Mouse (Mus musculus) MEL (cell line): ENCODE data around the gene Plekhg2. TPM values are rescaled to one million over a fixed set of nuclear protein-coding genes. Genes with fewer than 3 reads are reported as not detected.
A peak's percentile ranks its signal among the peaks of the same experiment; 100 is the strongest.

ENCODE experiments used
- DNase-seq: peaks from one replicate; pipeline ENCODE4 v3.0.0; 2011; ENCODE audit warnings: low read depth, low spot score
- H3K27ac ChIP-seq: 2 replicates; pipeline ENCODE4 v1.5.1; 2012; ENCODE audit warnings: low read depth, mild to moderate bottlenecking, control low read depth, low read length, moderate library complexity; ENCODE audit not compliant: control insufficient read depth
- H3K27me3 ChIP-seq, 2 experiments: fragments of 150-350 bp in 1 of 2; sonication (generic) in 1 of 2; 2 replicates each; pipeline ENCODE4 v1.6.1; 2012; ENCODE audit warnings: low read length in 2 of 2, mild to moderate bottlenecking in 2 of 2, improper control_type of control experiment in 1 of 2, moderate library complexity in 1 of 2; ENCODE audit not compliant: insufficient read depth in 2 of 2, control insufficient read depth in 1 of 2
- H3K36me3 ChIP-seq, 2 experiments: 2 replicates each; pipeline ENCODE4 v1.6.1; 2012 to 2014; ENCODE audit warnings: low read length in 2 of 2, improper control_type of control experiment in 1 of 2, inconsistent platforms in 1 of 2, mild to moderate bottlenecking in 1 of 2; ENCODE audit not compliant: insufficient read depth in 2 of 2, control insufficient read depth in 1 of 2
- H3K4me1 ChIP-seq, 2 experiments: fragments of 150-350 bp in 1 of 2; sonication (generic) in 1 of 2; 2 replicates each; pipeline ENCODE4 v1.6.1; 2012; ENCODE audit warnings: low read length in 2 of 2, improper control_type of control experiment in 1 of 2, mild to moderate bottlenecking in 1 of 2; ENCODE audit not compliant: insufficient read depth in 2 of 2, control insufficient read depth in 1 of 2
- H3K4me3 ChIP-seq, 2 experiments: fragments of 150-350 bp in 1 of 2; sonication (generic) in 1 of 2; 2 replicates each; pipeline ENCODE4 v1.5.1; 2012; ENCODE audit warnings: low read depth in 2 of 2, low read length in 2 of 2, mild to moderate bottlenecking in 2 of 2, moderate library complexity in 2 of 2, control low read depth in 1 of 2, improper control_type of control experiment in 1 of 2; ENCODE audit not compliant: control insufficient read depth in 1 of 2, insufficient read depth in 1 of 2
- H3K79me2 ChIP-seq: 2 replicates; pipeline ENCODE4 v1.6.1; 2012; ENCODE audit warnings: mild to moderate bottlenecking, low read length, moderate library complexity; ENCODE audit not compliant: control insufficient read depth, poor library complexity, insufficient read depth
- H3K9ac ChIP-seq: 2 replicates; pipeline ENCODE4 v1.6.1; 2012; ENCODE audit warnings: low read depth, mild to moderate bottlenecking, control low read depth, low read length, moderate library complexity; ENCODE audit not compliant: control insufficient read depth, poor library complexity, severe bottlenecking
- H3K9me3 ChIP-seq: fragments of 150-350 bp; sonication (generic); replicated peaks from 2 replicates; pipeline ENCODE4 v1.6.1; 2012; ENCODE audit warnings: mild to moderate bottlenecking, low read length, improper control_type of control experiment, moderate library complexity; ENCODE audit not compliant: insufficient read depth
- BHLHE40 ChIP-seq: IDR thresholded peaks from 2 replicates; pipeline ENCODE4 v1.6.1; 2012; ENCODE audit warnings: low read depth, mild to moderate bottlenecking, inconsistent platforms, low read length, improper control_type of control experiment, borderline replicate concordance
- CHD1 ChIP-seq: IDR thresholded peaks from 2 replicates; pipeline ENCODE4 v1.6.1; 2012; ENCODE audit warnings: low read depth, mild to moderate bottlenecking, inconsistent platforms, low read length, improper control_type of control experiment
- CHD2 ChIP-seq: IDR thresholded peaks from 2 replicates; pipeline ENCODE4 v1.6.1; 2011; ENCODE audit warnings: low read length, improper control_type of control experiment
- CTCF ChIP-seq, 3 experiments: IDR thresholded peaks in 2 of 3; conservative IDR thresholded peaks in 1 of 3; 2 replicates each; pipeline ENCODE4 v1.5.1; 2011 to 2012; ENCODE audit warnings: low read length in 3 of 3, low read depth in 2 of 3, mild to moderate bottlenecking in 2 of 3, improper control_type of control experiment in 1 of 3, inconsistent platforms in 1 of 3, mixed read lengths in 1 of 3, moderate library complexity in 1 of 3; ENCODE audit not compliant: control insufficient read depth in 1 of 3, insufficient read depth in 1 of 3, poor library complexity in 1 of 3, severe bottlenecking in 1 of 3
- EP300 ChIP-seq, 2 experiments: IDR thresholded peaks; 2 replicates each; pipeline ENCODE4 v1.6.1; 2011; ENCODE audit warnings: improper control_type of control experiment in 2 of 2, low read length in 2 of 2, low read depth in 1 of 2, mild to moderate bottlenecking in 1 of 2
- GABPA ChIP-seq: IDR thresholded peaks from 2 replicates; pipeline ENCODE4 v1.6.1; 2012; ENCODE audit warnings: low read depth, mild to moderate bottlenecking, inconsistent platforms, low read length, improper control_type of control experiment, moderate library complexity
- GATA1 ChIP-seq: IDR thresholded peaks from 2 replicates; pipeline ENCODE4 v1.6.1; 2011; ENCODE audit warnings: low read depth, low read length, improper control_type of control experiment
- HCFC1 ChIP-seq: IDR thresholded peaks from 2 replicates; pipeline ENCODE4 v1.6.1; 2012; ENCODE audit warnings: low read depth, mild to moderate bottlenecking, inconsistent platforms, low read length, improper control_type of control experiment, moderate library complexity
- KAT2A ChIP-seq: conservative IDR thresholded peaks from 2 replicates; pipeline ENCODE4 v1.6.1; 2012; ENCODE audit warnings: low read depth, low read length, improper control_type of control experiment, inconsistent platforms
- MAFK ChIP-seq: IDR thresholded peaks from 2 replicates; pipeline ENCODE4 v1.6.1; 2011; ENCODE audit warnings: low read depth, mild to moderate bottlenecking, low read length, improper control_type of control experiment, borderline replicate concordance
- MAX ChIP-seq: IDR thresholded peaks from 2 replicates; pipeline ENCODE4 v1.6.1; 2011; ENCODE audit warnings: low read length, improper control_type of control experiment
- MAZ ChIP-seq: IDR thresholded peaks from 2 replicates; pipeline ENCODE4 v1.6.1; 2012; ENCODE audit warnings: low read depth, mild to moderate bottlenecking, inconsistent platforms, low read length, improper control_type of control experiment
- MXI1 ChIP-seq: IDR thresholded peaks from 2 replicates; pipeline ENCODE4 v1.6.1; 2011; ENCODE audit warnings: mild to moderate bottlenecking, low read depth, low read length, improper control_type of control experiment
- MYB ChIP-seq: IDR thresholded peaks from 2 replicates; pipeline ENCODE4 v1.6.1; 2011; ENCODE audit warnings: mild to moderate bottlenecking, low read depth, low read length, improper control_type of control experiment
- MYC ChIP-seq: IDR thresholded peaks from 2 replicates; pipeline ENCODE4 v1.6.1; 2011; ENCODE audit warnings: low read depth, mild to moderate bottlenecking, low read length, improper control_type of control experiment, moderate library complexity
- NELFE ChIP-seq: IDR thresholded peaks from 2 replicates; pipeline ENCODE4 v1.6.1; 2011; ENCODE audit warnings: low read depth, low read length, improper control_type of control experiment
- NRF1 ChIP-seq: IDR thresholded peaks from 2 replicates; pipeline ENCODE4 v1.6.1; 2014; ENCODE audit warnings: low read depth, mild to moderate bottlenecking, inconsistent platforms, low read length, improper control_type of control experiment, moderate library complexity; ENCODE audit not compliant: poor library complexity, insufficient read depth, severe bottlenecking
- POLR2A ChIP-seq, 2 experiments: IDR thresholded peaks; 2 replicates each; pipeline ENCODE4 v1.6.1; 2011 to 2012; ENCODE audit warnings: low read length in 2 of 2, mild to moderate bottlenecking in 2 of 2, control low read depth in 1 of 2, improper control_type of control experiment in 1 of 2, low read depth in 1 of 2, moderate library complexity in 1 of 2; ENCODE audit not compliant: control insufficient read depth in 1 of 2, insufficient read depth in 1 of 2, poor library complexity in 1 of 2
- POLR2AphosphoS2 ChIP-seq: IDR thresholded peaks from 2 replicates; pipeline ENCODE4 v1.6.1; 2011; ENCODE audit warnings: low read length, improper control_type of control experiment
- RAD21 ChIP-seq: IDR thresholded peaks from 2 replicates; pipeline ENCODE4 v1.6.1; 2011; ENCODE audit warnings: mild to moderate bottlenecking, low read depth, low read length, improper control_type of control experiment
- SIN3A ChIP-seq: IDR thresholded peaks from 2 replicates; pipeline ENCODE4 v1.6.1; 2012; ENCODE audit warnings: low read length, improper control_type of control experiment, inconsistent platforms
- SMC3 ChIP-seq: IDR thresholded peaks from 2 replicates; pipeline ENCODE4 v1.6.1; 2011; ENCODE audit warnings: low read depth, low read length, improper control_type of control experiment
- TAL1 ChIP-seq: IDR thresholded peaks from 2 replicates; pipeline ENCODE4 v1.6.1; 2012; ENCODE audit warnings: mild to moderate bottlenecking, inconsistent platforms, low read length, moderate library complexity, mixed read lengths
- TBP ChIP-seq: IDR thresholded peaks from 2 replicates; pipeline ENCODE4 v1.8.0; 2011; ENCODE audit warnings: low read depth, low read length, improper control_type of control experiment
- UBTF ChIP-seq: IDR thresholded peaks from 2 replicates; pipeline ENCODE4 v1.6.1; 2012; ENCODE audit warnings: low read depth, mild to moderate bottlenecking, inconsistent platforms, low read length, improper control_type of control experiment, moderate library complexity, borderline replicate concordance; ENCODE audit not compliant: insufficient read depth
- USF1 ChIP-seq: IDR thresholded peaks from 2 replicates; pipeline ENCODE4 v1.6.1; 2014; ENCODE audit warnings: low read depth, mild to moderate bottlenecking, inconsistent platforms, low read length, improper control_type of control experiment, moderate library complexity
- USF2 ChIP-seq, 2 experiments: IDR thresholded peaks; 2 replicates each; pipeline ENCODE4 v1.6.1; 2011 to 2012; ENCODE audit warnings: improper control_type of control experiment in 2 of 2, low read length in 2 of 2, borderline replicate concordance in 1 of 2, inconsistent platforms in 1 of 2, low read depth in 1 of 2, mild to moderate bottlenecking in 1 of 2; ENCODE audit not compliant: insufficient read depth in 1 of 2
- ZC3H11A ChIP-seq: IDR thresholded peaks from 2 replicates; pipeline ENCODE4 v1.6.1; 2012; ENCODE audit warnings: low read depth, mild to moderate bottlenecking, inconsistent platforms, low read length, improper control_type of control experiment
- ZMIZ1 ChIP-seq: IDR thresholded peaks from 2 replicates; pipeline ENCODE4 v1.6.1; 2012; ENCODE audit warnings: low read depth, mild to moderate bottlenecking, inconsistent platforms, low read length, improper control_type of control experiment, moderate library complexity
- polyA plus RNA-seq, 2 experiments: library from polyadenylated mRNA; stranded (reverse) in 1 of 2; unstranded in 1 of 2; fragments of >175 nt in 1 of 2; fragments of >200 nt in 1 of 2; gene quantifications; 2 replicates each; pipeline versions ENCODE4 v1.2.1 to v1.2.4; 2012; ENCODE audit warnings: low replicate concordance in 2 of 2, low read depth in 1 of 2; ENCODE audit not compliant: insufficient read length in 2 of 2, insufficient read depth in 1 of 2, missing spikeins in 1 of 2
- total RNA-seq: library from RNA; depleted of rRNA; stranded (reverse); fragments of 300-350 nt; gene quantifications from 2 replicates; pipeline ENCODE4 v1.2.3, GENCODE M21; 2012

The Plekhg2 gene
- total and polyA plus RNA-seq, 3 experiments, result 1.1 to 9.2 TPM; not detected in 1

DNA sequence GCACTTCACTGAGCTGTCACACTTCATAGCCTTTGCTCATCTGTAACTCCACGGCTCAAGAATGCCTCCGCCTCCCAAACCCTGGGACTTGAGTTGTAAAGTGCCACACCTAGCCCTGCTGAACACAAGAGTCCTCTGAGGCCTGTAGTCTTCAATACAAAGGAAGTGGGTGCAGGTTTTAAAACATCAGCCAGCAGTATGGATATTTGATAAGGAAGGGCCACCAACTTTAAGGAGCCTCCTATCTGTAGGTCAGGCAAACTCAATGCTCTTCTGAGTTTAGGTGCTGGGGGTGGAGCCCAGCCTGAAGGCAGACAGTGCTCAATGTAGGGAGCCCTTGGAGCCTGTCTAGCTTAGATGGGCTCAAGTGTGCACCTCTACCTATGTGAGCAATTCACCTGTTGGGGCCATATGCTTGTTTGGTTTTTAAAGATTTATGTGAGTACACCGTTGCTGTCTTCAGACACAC lies 18.3 kb downstream of the Plekhg2 start:
- peaks cover 2 to 21% of the 10 kb centered on the region in 2 experiments; a peak in 3 of 4 replicates for H3K4me1 ChIP-seq

DNA sequence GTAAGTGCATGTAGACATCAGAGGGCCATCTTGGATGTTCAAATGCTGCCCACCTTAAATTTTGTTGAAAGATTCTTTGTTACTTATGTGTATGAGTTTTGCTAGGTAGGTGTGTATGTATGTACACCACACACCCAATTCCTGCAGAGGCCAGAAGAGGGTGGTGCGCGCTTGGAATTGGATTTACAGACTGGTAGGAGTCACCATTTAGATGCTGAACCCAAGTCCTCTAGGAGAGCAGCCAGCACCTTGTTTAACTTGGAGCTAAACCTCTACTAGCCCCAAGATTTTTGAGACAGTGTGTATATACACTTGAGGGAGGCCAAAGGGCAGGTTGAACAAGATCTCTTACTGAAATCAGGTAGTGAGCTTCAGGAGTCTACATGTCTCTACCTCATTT lies 19.1 kb downstream of the Plekhg2 start:
- peaks cover 2 to 25% of the 10 kb centered on the region in 2 experiments; a peak in 3 of 4 replicates for H3K4me1 ChIP-seq
- no peak overlapping the region for H3K27ac ChIP-seq

More for the DNA sequence above, 18.3 kb downstream of the Plekhg2 start:
- H3K9me3 ChIP-seq, result no peaks in the 10 kb centered on the region
- H3K36me3 ChIP-seq, result peaks cover 11 to 24% of the 10 kb centered on the region in 2 experiments
- no peak overlapping the region for H3K9ac ChIP-seq
- TF ChIP-seq TBP, result no peak
- no peak for TF ChIP-seq GABPA
- TF ChIP-seq SMC3, result no peak
- no peak for TF ChIP-seq MYC
- TF ChIP-seq ZC3H11A, result no peak
- TF ChIP-seq POLR2A (IDR thresholded peaks at IDR 0.05; ENCODE audit: control insufficient read depth in 1 of 2, insufficient read depth in 1 of 2, low read depth in 1 of 2, low read length in 2 of 2, poor library complexity in 1 of 2), result peak in 1 of 2 experiments; percentile 72; a peak in 2 of 4 replicates
- no peak for TF ChIP-seq MYB
- TF ChIP-seq ZMIZ1, result 0 out of 2 replicates have a peak, but pooled peaks have one; percentile 51
- TF ChIP-seq SIN3A, result peak; percentile 46; the same call in 1 of the 2 replicates
- TF ChIP-seq USF1, result no peak
- peak; percentile 39; the same call in 1 of the 2 replicates for TF ChIP-seq NELFE
- no peak for TF ChIP-seq TAL1
- TF ChIP-seq RAD21, result no peak
- no peak for TF ChIP-seq UBTF
- no peak for TF ChIP-seq MXI1
- no peak for TF ChIP-seq MAZ
- no peak for TF ChIP-seq HCFC1
- TF ChIP-seq KAT2A, result no peak
- no peak for TF ChIP-seq USF2 (IDR thresholded peaks at IDR 0.05; ENCODE audit: borderline replicate concordance in 1 of 2, insufficient read depth in 1 of 2, low read depth in 1 of 2, low read length in 2 of 2)
- no peak for TF ChIP-seq GATA1
- TF ChIP-seq CHD1, result no peak
- no peak for TF ChIP-seq NRF1
- peak; percentile 77; the same call in 1 of the 2 replicates for TF ChIP-seq POLR2AphosphoS2
- TF ChIP-seq BHLHE40, result no peak
- TF ChIP-seq MAFK, result no peak
- TF ChIP-seq MAX, result no peak
- no peak; the same call in 1 of the 2 replicates for TF ChIP-seq CHD2
- H3K4me3 ChIP-seq, result no peak overlapping the region
- H3K27me3 ChIP-seq, result no peaks in the 10 kb centered on the region
- DNase-seq, result peak; percentile 62
- H3K27ac ChIP-seq, result no peak overlapping the region; the same call in 1 of the 2 replicates
- H3K79me2 ChIP-seq, result peaks cover 20% of the 10 kb centered on the region

More for the DNA sequence above, 19.1 kb downstream of the Plekhg2 start:
- DNase-seq, result peak; percentile 58
- TF ChIP-seq TBP, result no peak
- TF ChIP-seq EP300 (IDR thresholded peaks at IDR 0.05; ENCODE audit: low read depth in 1 of 2, low read length in 2 of 2), result no peak
- TF ChIP-seq RAD21, result no peak
- TF ChIP-seq NELFE, result no peak
- TF ChIP-seq HCFC1, result no peak
- 0 out of 2 replicates have a peak, but pooled peaks have one; percentile 0 for TF ChIP-seq MYC
- no peak for TF ChIP-seq CTCF (IDR thresholded peaks at IDR 0.05 in 2 of 3, conservative IDR thresholded peaks at IDR 0.05 in 1 of 3; ENCODE audit: control insufficient read depth in 1 of 3, insufficient read depth in 1 of 3, low read depth in 2 of 3, low read length in 3 of 3, poor library complexity in 1 of 3, severe bottlenecking in 1 of 3)
- Histone ChIP-seq H3K9me3 (no peaks in the 10 kb centered on the region), H3K36me3 (peaks cover 11 to 24% of the 10 kb centered on the region in 2 experiments), H3K79me2 (peaks cover 20% of the 10 kb centered on the region), H3K4me3 (no peak overlapping the region), H3K27me3 (no peaks in the 10 kb centered on the region), H3K9ac (no peak overlapping the region)
